Mouse (Mus musculus) neural tube, embryonic 13.5 days (tissue): ENCODE results near the gene Slit3. TPM values are rescaled to one million over a fixed set of nuclear protein-coding genes. Genes with fewer than 3 reads are reported as not detected.

Source experiments
- ATAC-seq: fragments of 200-750 bp; cut with Nextera tagmentation; 2 replicates; pipeline ENCODE4 v1.8.0; 2017; ENCODE audit warnings: low read depth, mild to moderate bottlenecking, moderate TSS enrichment, moderate library complexity
- H3K27ac ChIP-seq: fragments of 300-500 bp; sonication (generic); replicated peaks from 2 replicates; pipeline ENCODE4 v1.5.1; 2015; ENCODE audit warnings: moderate library complexity, mild to moderate bottlenecking, inconsistent platforms
- H3K27me3 ChIP-seq: fragments of 300-500 bp; sonication (generic); 2 replicates; pipeline ENCODE4 v1.6.1; 2015; ENCODE audit warnings: mild to moderate bottlenecking, inconsistent platforms
- H3K36me3 ChIP-seq: fragments of 300-500 bp; sonication (generic); 2 replicates; pipeline ENCODE4 v1.6.1; 2015; ENCODE audit warnings: mild to moderate bottlenecking, inconsistent platforms
- H3K4me1 ChIP-seq: fragments of 300-500 bp; sonication (generic); replicated peaks from 2 replicates; pipeline ENCODE4 v1.6.1; 2015; ENCODE audit warnings: inconsistent platforms
- H3K4me2 ChIP-seq: fragments of 300-500 bp; sonication (generic); 2 replicates; pipeline ENCODE4 v1.6.1; 2015; ENCODE audit warnings: inconsistent platforms, mild to moderate bottlenecking, moderate library complexity
- H3K4me3 ChIP-seq: fragments of 300-500 bp; sonication (generic); 2 replicates; pipeline ENCODE4 v1.5.1; 2015; ENCODE audit warnings: mild to moderate bottlenecking, inconsistent platforms
- H3K9ac ChIP-seq: fragments of 300-500 bp; sonication (generic); 2 replicates; pipeline ENCODE4 v1.6.1; 2015; ENCODE audit warnings: moderate library complexity, mild to moderate bottlenecking, inconsistent platforms
- H3K9me3 ChIP-seq: fragments of 300-500 bp; sonication (generic); 2 replicates; pipeline ENCODE4 v1.6.1; 2016; ENCODE audit warnings: inconsistent platforms
- whole genome bisulfite sequencing: fragments of 180-500 bp; shearing (Covaris S2); methylation state at CpG from one replicate; pipeline ENCODE4 v1.1.7; 2015; 5-methylcytosine and 5-hydroxymethylcytosine counted together
- polyA plus RNA-seq: library from polyadenylated mRNA; unstranded; fragments of >200 nt; fragmentation: Nextera tagmentation; extraction: Ambion mirVana; gene quantifications from 2 replicates; pipeline ENCODE4 v1.2.1, GENCODE M21; 2015

The Slit3 gene
- polyA plus RNA-seq, 1 experiment from 2014 or later = 31.2 TPM

DNA sequence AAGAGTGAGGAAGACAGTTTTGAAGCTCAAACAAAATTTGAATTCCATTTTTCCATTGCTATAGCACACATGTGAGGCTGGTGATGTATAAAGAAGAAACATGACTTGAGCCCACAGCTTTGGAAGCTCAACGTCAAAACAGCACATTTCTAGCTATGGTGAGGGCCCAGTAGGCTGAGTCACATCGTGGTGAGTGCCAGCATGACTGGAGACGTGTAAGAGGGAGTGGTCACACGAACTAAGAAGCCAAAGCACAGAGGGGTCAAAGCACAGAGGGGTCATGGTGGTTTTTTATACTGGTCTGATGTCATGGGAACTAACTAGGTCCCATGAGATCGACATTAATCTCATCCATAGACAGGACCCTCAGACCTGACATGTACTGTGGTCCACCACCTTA, 10.7 kb downstream of the Slit3 start:
- H3K27ac ChIP-seq = no peak overlapping the region
- no peaks in the 10 kb centered on the region for H3K36me3 ChIP-seq
- WGBS = 85% methylated on average over 5 of the region's 5 CpGs
- no peaks in the 10 kb centered on the region for H3K9me3 ChIP-seq
- H3K27me3 ChIP-seq = peaks cover 13% of the 10 kb centered on the region; the same call in 1 of the 2 replicates
- H3K9ac ChIP-seq = no peak overlapping the region
- ATAC-seq = no peak
- no peak overlapping the region for H3K4me3 ChIP-seq
- H3K4me2 ChIP-seq = no peak overlapping the region
- H3K4me1 ChIP-seq = no peaks in the 10 kb centered on the region

DNA sequence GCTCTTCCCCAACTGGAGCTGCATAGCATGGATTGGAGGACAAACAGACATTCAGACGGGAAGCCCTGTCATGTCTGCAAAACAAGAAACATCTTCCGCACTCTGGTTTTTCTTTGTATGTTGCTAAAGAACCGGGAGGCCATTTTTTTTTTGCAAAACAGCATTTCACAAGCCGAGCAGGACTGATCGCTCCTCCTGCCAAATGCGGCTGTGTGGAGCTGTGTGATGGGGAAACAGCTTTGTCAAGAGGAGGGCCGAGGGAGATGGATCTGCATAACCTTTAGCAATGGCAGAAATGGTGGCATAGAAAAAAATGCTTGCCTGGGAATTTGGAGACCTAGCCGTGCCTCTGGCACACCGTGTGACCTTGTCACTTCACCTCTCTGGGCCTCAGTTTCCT, 15.6 kb downstream of the Slit3 start:
- WGBS = 92% methylated on average over 9 of the region's 9 CpGs
- Histone ChIP-seq H3K36me3 (no peaks in the 10 kb centered on the region), H3K4me3 (no peak overlapping the region), H3K9ac (no peak overlapping the region), H3K9me3 (no peaks in the 10 kb centered on the region), H3K4me1 (no peaks in the 10 kb centered on the region), H3K27me3 (peaks cover 14% of the 10 kb centered on the region; the same call in 1 of the 2 replicates), H3K4me2 (no peak overlapping the region), H3K27ac (no peak overlapping the region)
- no peak for ATAC-seq

DNA sequence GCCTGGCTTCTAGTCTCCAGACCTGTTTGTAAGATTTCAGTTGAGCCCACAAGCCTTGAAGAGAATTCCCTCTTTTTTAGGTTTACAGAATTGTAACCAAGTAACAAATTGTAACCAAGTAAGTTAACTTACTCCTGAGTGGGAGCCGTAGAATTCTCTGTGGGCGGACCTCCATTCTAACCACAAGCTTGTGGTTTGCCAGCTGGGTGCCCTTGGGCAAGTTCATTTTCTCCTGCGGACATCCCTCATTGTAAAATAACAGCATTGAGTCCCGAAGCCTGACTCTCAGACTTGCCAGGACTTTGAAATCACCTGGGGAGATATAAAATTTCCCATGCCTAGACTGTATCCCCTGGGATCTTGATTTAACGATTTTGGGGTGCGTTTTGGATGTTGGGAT, 19.1 kb downstream of the Slit3 start:
- no peak overlapping the region for H3K4me3 ChIP-seq
- H3K4me2 ChIP-seq = no peak overlapping the region
- no peaks in the 10 kb centered on the region for H3K9me3 ChIP-seq
- peaks cover 16% of the 10 kb centered on the region for H3K27me3 ChIP-seq
- no peaks in the 10 kb centered on the region for H3K36me3 ChIP-seq
- WGBS = 81% methylated on average over 6 of the region's 6 CpGs
- no peak overlapping the region for H3K27ac ChIP-seq
- no peak overlapping the region for H3K9ac ChIP-seq
- H3K4me1 ChIP-seq = peaks cover 12% of the 10 kb centered on the region
- ATAC-seq = no peak

- H3K9ac ChIP-seq = no peak overlapping the region
- no peaks in the 10 kb centered on the region for H3K36me3 ChIP-seq
- WGBS = 67% methylated on average over 5 of the region's 5 CpGs
- peaks cover 12% of the 10 kb centered on the region for H3K4me1 ChIP-seq
- peaks cover 31% of the 10 kb centered on the region for H3K27me3 ChIP-seq
- no peak for ATAC-seq
- no peak overlapping the region for H3K4me3 ChIP-seq
- H3K9me3 ChIP-seq = no peaks in the 10 kb centered on the region
- H3K27ac ChIP-seq = no peak overlapping the region
- H3K4me2 ChIP-seq = no peak overlapping the region
Observed at GRCm38 (mm10) chr11:35142202-35142601, 21.2 kb downstream of the Slit3 start.

- Histone ChIP-seq H3K9me3 (no peaks in the 10 kb centered on the region), H3K27ac (no peak overlapping the region), H3K9ac (no peak overlapping the region), H3K27me3 (peaks cover 33% of the 10 kb centered on the region), H3K4me2 (no peak overlapping the region), H3K36me3 (no peaks in the 10 kb centered on the region), H3K4me3 (no peak overlapping the region), H3K4me1 (peaks cover 12% of the 10 kb centered on the region)
- ATAC-seq = peak; percentile 79
- 49% methylated on average over 7 of the region's 7 CpGs for WGBS
Observed at GRCm38 (mm10) chr11:35142698-35143360, 21.8 kb downstream of the Slit3 start.

DNA sequence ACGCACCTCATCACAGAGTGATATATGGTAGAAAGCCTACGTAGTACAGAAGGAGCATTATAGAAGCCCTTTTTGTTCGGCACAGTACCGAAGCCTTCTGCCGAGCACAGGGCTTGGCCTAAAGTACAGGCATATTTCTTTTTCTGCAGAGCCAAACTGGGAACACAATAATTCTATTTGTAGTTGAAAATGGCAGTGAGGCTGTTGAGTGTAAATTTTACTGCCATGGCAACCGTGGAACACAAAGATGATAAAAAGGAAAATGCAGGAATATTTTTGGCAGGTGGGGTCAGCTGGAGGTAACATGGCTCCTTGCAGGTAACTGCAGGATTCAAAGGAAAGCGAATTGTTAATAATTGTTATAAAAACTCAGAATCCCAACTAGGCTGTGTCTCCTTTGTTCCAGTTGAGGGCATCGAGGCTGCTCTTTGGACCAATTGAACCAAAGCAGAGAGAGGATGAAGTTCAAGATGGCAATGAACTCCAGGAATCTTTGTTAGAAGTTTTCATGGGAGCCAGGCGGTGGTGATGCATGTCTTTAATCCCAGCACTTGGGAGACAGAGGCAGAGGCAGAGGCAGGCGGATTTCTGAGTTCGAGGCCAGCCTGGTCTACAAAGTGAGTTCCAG, 26.9 kb downstream of the Slit3 start:
- no peak overlapping the region for H3K9ac ChIP-seq
- 81% methylated on average over 11 of the region's 11 CpGs for WGBS
- H3K9me3 ChIP-seq = no peaks in the 10 kb centered on the region
- ATAC-seq = no peak
- H3K4me3 ChIP-seq = no peak overlapping the region
- peaks cover 18% of the 10 kb centered on the region for H3K4me1 ChIP-seq
- H3K27ac ChIP-seq = no peak overlapping the region
- no peak overlapping the region for H3K4me2 ChIP-seq
- no peaks in the 10 kb centered on the region for H3K36me3 ChIP-seq
- peaks cover 63% of the 10 kb centered on the region for H3K27me3 ChIP-seq

- Histone ChIP-seq H3K36me3 (no peaks in the 10 kb centered on the region), H3K4me3 (no peak overlapping the region), H3K9ac (0 out of 2 replicates have a peak overlapping the region, but pooled peaks have one; percentile 12), H3K4me1 (peaks cover 20% of the 10 kb centered on the region), H3K27me3 (peaks cover 81% of the 10 kb centered on the region), H3K4me2 (peak overlapping the region; percentile 37), H3K27ac (no peak overlapping the region), H3K9me3 (no peaks in the 10 kb centered on the region)
- 4% methylated on average over 13 of the region's 13 CpGs for WGBS
- ATAC-seq = peak; percentile 94
Observed at GRCm38 (mm10) chr11:35151539-35151951, 30.5 kb downstream of the Slit3 start.

GRCm38 (mm10) chr11:35152875-35153274, 31.9 kb downstream of the Slit3 start:
- no peak overlapping the region for H3K4me3 ChIP-seq
- no peaks in the 10 kb centered on the region for H3K36me3 ChIP-seq
- no peak for ATAC-seq
- H3K4me2 ChIP-seq = no peak overlapping the region
- 66% methylated on average over 2 of the region's 2 CpGs for WGBS
- no peak overlapping the region for H3K9ac ChIP-seq
- H3K27ac ChIP-seq = no peak overlapping the region
- peaks cover 20% of the 10 kb centered on the region for H3K4me1 ChIP-seq
- no peaks in the 10 kb centered on the region for H3K9me3 ChIP-seq
- peaks cover 77% of the 10 kb centered on the region for H3K27me3 ChIP-seq

GRCm38 (mm10) chr11:35154449-35154848, 33.4 kb downstream of the Slit3 start:
- no peak overlapping the region for H3K4me2 ChIP-seq
- no peak overlapping the region for H3K4me3 ChIP-seq
- H3K27me3 ChIP-seq = peaks cover 68% of the 10 kb centered on the region
- H3K4me1 ChIP-seq = peaks cover 20% of the 10 kb centered on the region
- no peak overlapping the region for H3K9ac ChIP-seq
- WGBS = 80% methylated on average over 5 of the region's 5 CpGs
- H3K36me3 ChIP-seq = no peaks in the 10 kb centered on the region
- no peak overlapping the region for H3K27ac ChIP-seq
- no peak for ATAC-seq
- no peaks in the 10 kb centered on the region for H3K9me3 ChIP-seq

- H3K9me3 ChIP-seq = no peaks in the 10 kb centered on the region
- no peaks in the 10 kb centered on the region for H3K36me3 ChIP-seq
- ATAC-seq = no peak
- no peak overlapping the region for H3K4me2 ChIP-seq
- WGBS = 83% methylated on average over 7 of the region's 7 CpGs
- peaks cover 20% of the 10 kb centered on the region for H3K4me1 ChIP-seq
- no peak overlapping the region for H3K27ac ChIP-seq
- H3K4me3 ChIP-seq = no peak overlapping the region
- peaks cover 60% of the 10 kb centered on the region for H3K27me3 ChIP-seq
- no peak overlapping the region for H3K9ac ChIP-seq
Observed at GRCm38 (mm10) chr11:35155281-35155680, 34.3 kb downstream of the Slit3 start.

DNA sequence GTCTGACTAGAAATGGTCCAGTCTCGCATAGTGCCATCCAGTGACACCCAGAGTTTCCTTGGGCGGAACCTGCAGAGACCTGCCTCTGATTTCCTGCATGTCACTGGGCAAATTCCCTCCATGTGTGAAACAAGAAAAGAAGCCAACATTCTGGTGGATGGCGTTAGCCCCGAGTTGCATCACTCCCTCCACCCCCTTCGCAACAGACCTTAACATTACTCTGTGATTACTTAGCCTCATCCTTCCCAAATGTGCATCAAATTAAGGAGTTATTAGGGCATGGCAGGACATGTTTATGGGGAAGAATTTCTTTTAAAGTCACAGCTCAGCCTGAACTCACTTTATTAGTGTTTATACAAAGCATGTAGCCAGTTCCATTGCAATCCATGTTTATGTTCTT, 35.7 kb downstream of the Slit3 start:
- peaks cover 50% of the 10 kb centered on the region for H3K27me3 ChIP-seq
- WGBS = 91% methylated on average over 5 of the region's 5 CpGs
- ATAC-seq = no peak

GRCm38 (mm10) chr11:35160682-35161211, 39.7 kb downstream of the Slit3 start:
- WGBS = 85% methylated on average over 4 of the region's 4 CpGs
- no peaks in the 10 kb centered on the region for H3K36me3 ChIP-seq
- no peak for ATAC-seq
- peaks cover 14% of the 10 kb centered on the region for H3K27me3 ChIP-seq
- no peak overlapping the region for H3K27ac ChIP-seq
- H3K4me1 ChIP-seq = no peaks in the 10 kb centered on the region
- no peaks in the 10 kb centered on the region for H3K9me3 ChIP-seq
- no peak overlapping the region for H3K4me2 ChIP-seq
- H3K4me3 ChIP-seq = no peak overlapping the region
- no peak overlapping the region for H3K9ac ChIP-seq

More for the DNA sequence above, 35.7 kb downstream of the Slit3 start:
- Histone ChIP-seq H3K9me3 (no peaks in the 10 kb centered on the region), H3K9ac (no peak overlapping the region), H3K27ac (no peak overlapping the region), H3K4me1 (peaks cover 13% of the 10 kb centered on the region), H3K4me2 (no peak overlapping the region), H3K4me3 (no peak overlapping the region), H3K36me3 (no peaks in the 10 kb centered on the region)
